Mouse (Mus musculus): Measurements from ENCODE around the gene Gpld1. TPM values are rescaled to one million over a fixed set of nuclear protein-coding genes. Genes with fewer than 3 reads are reported as not detected.

The Gpld1 gene
- total RNA-seq, 2 experiments from 2014 or later, result 0.42 to 0.59 TPM

- peak in 1 of 2 experiments; percentile 29 for DNase-seq
- intact Hi-C loops (cut with DNase I), result no loop called here
Measured at GRCm38 (mm10) chr13:25007115-25007514, 64.2 kb downstream of the Gpld1 start.

GRCm38 (mm10) chr13:25018316-25018715, 75.4 kb downstream of the Gpld1 start:
- intact Hi-C loops (cut with DNase I), result no loop called here
- DNase-seq, result no peak

GRCm38 (mm10) chr13:25019793-25020539, 77.0 kb downstream of the Gpld1 start, which contains the start of gene Mrs2:
Gene Mrs2 (minus strand): TSS chr13:25020379.
- intact Hi-C loops (cut with DNase I), result loop anchor here (5.0 kb wide), 1 partner anchor 97 kb away; no protein-coding TSS in a partner anchor
- DNase-seq, result peak; percentile 84

GRCm38 (mm10) chr13:25020540-25020892, 77.6 kb downstream of the Gpld1 start:
- intact Hi-C loops (cut with DNase I), result loop anchor here (5.0 kb wide), 1 partner anchor 97 kb away; no protein-coding TSS in a partner anchor

GRCm38 (mm10) chr13:25022386-25022785, 79.4 kb downstream of the Gpld1 start:
- no peak for DNase-seq
- intact Hi-C loops (cut with DNase I), result loop anchor here (5.0 kb wide), 1 partner anchor 95 kb away; no protein-coding TSS in a partner anchor

More at GRCm38 (mm10) chr13:25020540-25020892, 77.6 kb downstream of the Gpld1 start:
- no peak for DNase-seq

- DNase-seq, result no peak
- intact Hi-C loops (cut with DNase I), result loop anchor here (5.0 kb wide), 1 partner anchor 94 kb away; no protein-coding TSS in a partner anchor
Measured at GRCm38 (mm10) chr13:25023129-25023528, 80.2 kb downstream of the Gpld1 start.

- no peak for DNase-seq
- intact Hi-C loops (cut with DNase I), result loop anchor here (5.0 kb wide), 1 partner anchor 93 kb away; no protein-coding TSS in a partner anchor
Measured at GRCm38 (mm10) chr13:25024655-25025054, 81.7 kb downstream of the Gpld1 start.

GRCm38 (mm10) chr13:25026409-25027113, 83.6 kb downstream of the Gpld1 start:
- intact Hi-C loops (cut with DNase I), result no loop called here
- no peak for DNase-seq

GRCm38 (mm10) chr13:25027114-25027425, 84.1 kb downstream of the Gpld1 start:
- no peak for DNase-seq
- intact Hi-C loops (cut with DNase I), result no loop called here

- intact Hi-C loops (cut with DNase I), result no loop called here
Measured at GRCm38 (mm10) chr13:25039488-25039887, 96.5 kb downstream of the Gpld1 start.

More at GRCm38 (mm10) chr13:25039488-25039887, 96.5 kb downstream of the Gpld1 start:
- no peak for DNase-seq

Other genes starting within 250 kb of the Gpld1 start
- gene Armh2, start 201.9 kb upstream of the Gpld1 start, total RNA-seq (2021), result not detected
- gene Gmnn, start 181.2 kb upstream of the Gpld1 start, total RNA-seq (2021), result 1 to 10 TPM; 2.9 to 4.7 TPM
- 10 to 100 TPM; 44.6 to 46.4 TPM for gene BC005537, start 141.5 kb upstream of the Gpld1 start, total RNA-seq (2021)
- 100 to 1,000 TPM; 124 to 130 TPM for gene Acot13, start 111.6 kb upstream of the Gpld1 start, total RNA-seq (2021)
- gene Tdp2, start 111.5 kb upstream of the Gpld1 start, total RNA-seq (2021), result 1 to 10 TPM; 6.0 to 9.0 TPM
- not detected for gene D130043K22Rik, start 98.0 kb upstream of the Gpld1 start, total RNA-seq (2021)
- 1 to 10 TPM; 6.3 to 8.3 TPM for gene Aldh5a1, start 5.5 kb upstream of the Gpld1 start, total RNA-seq (2021)
- 10 to 100 TPM; 35.9 to 37.7 TPM for gene Mrs2, start 77.2 kb downstream of the Gpld1 start, total RNA-seq (2021)
- gene Dcdc2a, start 112.9 kb downstream of the Gpld1 start, total RNA-seq (2021), result under 1 TPM; 0.41 to 0.67 TPM

All from gastrocnemius, postnatal 36 days (tissue).